Mouse (Mus musculus) yolk sac, embryonic 10.5 days (tissue): ENCODE measurements around the gene Zfp11.
"Not testable (repeated sequence)": the region's sequence is repeated elsewhere in the genome, so short reads cannot be mapped to it uniquely, and the experiment has no call there.

Experiments used
- DNase-seq: peaks from one replicate; pipeline ENCODE4 v3.0.0-alpha.2; 2017; ENCODE audit warnings: low spot score

Gene Zfp11

DNA sequence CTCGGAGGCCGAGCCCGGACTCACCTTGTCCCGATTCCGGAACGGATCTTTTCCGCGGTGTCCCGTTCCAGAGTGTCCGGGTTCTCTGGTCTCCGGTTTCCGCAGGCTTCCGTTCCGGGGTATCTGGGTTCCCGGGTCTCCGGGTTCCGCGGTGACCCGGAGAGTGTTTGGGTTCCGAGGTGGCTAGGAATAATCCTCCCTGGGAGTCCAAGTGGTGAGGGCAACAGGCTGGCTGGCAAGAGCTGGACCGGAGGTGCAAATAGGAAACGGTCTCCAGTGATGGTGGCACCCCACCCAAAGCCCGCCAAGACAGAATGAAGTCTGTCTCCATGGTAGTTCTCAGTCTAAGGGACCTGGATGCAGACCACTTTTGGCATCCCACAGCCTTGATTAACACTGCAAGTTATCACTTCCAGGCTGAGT, at the start of gene Zfp11:
Gene Zfp11, minus strand, starts transcription at position 64 of the 423 bp plus-strand sequence.
- peak; percentile 73 for DNase-seq

DNA sequence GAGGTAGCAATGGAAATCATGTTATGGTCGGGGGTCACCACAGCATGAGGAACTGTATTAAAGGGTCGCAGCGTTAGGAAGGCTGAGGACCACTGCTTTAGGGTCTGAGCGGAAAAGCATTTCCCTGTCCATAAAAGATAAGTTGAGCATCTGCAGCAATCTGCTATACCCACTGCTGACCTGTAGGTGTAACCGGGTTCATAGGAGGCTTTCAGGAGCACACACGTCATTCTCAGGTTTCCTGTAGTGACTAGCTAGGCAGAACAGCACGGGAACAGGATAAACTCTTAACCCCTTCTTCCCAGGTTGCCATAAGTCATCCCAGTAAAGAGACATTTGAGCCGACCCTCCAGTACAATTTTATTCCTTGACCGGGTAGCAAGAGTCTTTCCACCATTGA, 47.1 kb upstream of the Zfp11 start:
- DNase-seq = no peak

DNA sequence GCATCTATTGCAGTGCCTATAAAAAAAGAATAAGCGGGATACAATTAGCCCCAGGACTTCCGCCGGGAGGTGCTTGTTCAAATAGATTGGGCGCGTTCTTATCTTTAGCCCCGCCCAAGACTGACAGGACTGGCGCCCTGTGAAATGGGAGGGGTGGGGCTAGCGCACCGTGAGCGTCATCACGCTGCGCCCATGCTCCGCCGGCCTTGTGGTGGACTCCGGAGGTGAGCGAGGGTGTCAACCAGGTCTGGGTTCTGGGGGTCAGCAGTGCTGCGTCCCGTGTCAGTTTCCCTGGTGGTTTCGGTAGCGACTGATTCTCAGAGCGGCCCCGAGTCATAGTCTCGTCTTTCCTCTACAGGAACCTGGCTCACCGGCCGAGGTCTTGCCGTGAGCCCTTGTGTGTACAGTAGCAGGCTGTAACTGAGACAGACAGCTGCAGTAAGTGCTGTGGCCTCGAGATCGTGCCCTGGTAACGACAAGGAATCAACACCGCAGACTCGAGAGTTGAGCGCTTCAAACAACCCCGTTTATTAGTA, 45.5 kb upstream of the Zfp11 start, which contains the start of gene Mrps17:
Gene Mrps17, plus strand, starts transcription at position 172 of the 536 bp plus-strand sequence.
- DNase-seq = peak; percentile 94

DNA sequence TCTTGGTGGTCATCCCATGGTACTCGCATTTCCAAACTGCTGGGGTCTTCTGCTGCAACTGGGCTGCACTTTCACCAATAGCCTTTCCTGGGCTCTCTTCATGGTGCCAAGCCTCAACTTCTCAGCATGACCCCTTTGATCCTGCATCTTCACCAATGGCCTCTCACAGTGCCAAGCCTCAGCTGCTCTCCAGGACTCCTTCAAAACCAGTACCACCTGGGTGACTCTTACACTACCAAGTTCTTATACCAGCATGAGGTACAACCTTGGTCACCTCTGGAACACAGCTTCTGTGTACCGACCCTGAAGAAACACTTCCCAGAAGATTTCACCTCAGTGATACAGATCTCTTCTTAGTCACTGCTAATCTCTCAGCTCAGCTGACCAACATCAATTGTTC, 38.5 kb upstream of the Zfp11 start, which contains the start of gene Sept14:
Gene Sept14, minus strand, starts transcription at position 101 of the 400 bp plus-strand sequence.
- no peak for DNase-seq

DNA sequence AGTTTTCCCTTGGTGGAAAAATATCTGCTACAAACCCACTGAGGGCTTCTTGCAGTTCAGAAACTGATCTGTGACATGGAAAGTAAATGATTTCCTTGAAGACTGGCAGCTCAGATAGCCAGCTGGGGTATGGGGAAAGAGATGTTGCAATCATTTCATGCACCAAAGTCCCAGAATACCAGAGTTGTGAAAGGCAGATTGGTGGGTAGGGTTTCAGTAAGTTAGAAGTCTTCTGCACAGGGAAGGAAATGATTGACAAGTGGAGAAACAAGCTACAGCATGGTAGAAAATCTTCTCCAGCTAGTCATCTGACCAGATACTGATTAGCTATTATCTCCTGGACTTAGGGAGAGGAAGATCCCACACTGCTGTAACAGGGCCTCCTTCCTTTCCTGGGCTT, 33.5 kb upstream of the Zfp11 start:
- peak; percentile 73 for DNase-seq

DNA sequence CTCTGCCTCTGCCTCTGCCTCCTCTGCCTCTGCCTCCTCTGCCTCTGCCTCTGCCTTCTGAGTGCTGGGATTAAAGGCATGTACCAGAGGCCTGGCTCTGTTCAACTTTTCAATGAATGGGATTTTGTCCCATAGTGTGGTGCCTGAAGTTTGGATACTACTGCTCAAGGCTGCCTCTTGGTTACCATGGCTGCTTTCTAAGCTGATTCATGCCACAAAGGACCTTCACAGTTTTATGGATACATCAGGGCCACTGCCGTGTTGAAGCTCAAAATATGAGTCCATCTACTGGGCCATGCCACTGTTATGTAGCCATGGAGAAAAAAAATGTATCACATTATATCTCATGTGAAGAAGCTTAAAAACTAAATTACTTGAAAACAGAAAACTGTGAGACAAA, 31.8 kb upstream of the Zfp11 start:
- no peak for DNase-seq

DNA sequence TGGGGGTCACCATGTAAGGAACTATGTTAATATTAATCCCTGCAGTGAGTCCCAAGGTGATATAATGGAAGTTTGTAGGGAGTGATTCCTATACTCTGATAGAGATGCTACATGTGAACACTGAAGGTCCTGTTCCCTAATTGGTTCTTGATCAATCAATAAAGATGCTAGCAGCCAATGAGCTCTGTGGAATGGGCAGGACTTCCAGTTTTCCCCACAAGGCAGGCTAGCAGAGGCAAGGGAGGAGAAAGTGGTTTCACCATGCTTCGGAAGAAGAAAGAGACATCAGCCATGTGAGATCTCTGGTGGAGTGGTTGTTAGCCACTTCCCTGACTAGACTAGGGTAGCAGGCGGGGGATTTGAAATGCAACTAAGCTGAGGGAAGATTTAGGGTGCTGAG, 30.6 kb upstream of the Zfp11 start:
- DNase-seq = no peak

DNA sequence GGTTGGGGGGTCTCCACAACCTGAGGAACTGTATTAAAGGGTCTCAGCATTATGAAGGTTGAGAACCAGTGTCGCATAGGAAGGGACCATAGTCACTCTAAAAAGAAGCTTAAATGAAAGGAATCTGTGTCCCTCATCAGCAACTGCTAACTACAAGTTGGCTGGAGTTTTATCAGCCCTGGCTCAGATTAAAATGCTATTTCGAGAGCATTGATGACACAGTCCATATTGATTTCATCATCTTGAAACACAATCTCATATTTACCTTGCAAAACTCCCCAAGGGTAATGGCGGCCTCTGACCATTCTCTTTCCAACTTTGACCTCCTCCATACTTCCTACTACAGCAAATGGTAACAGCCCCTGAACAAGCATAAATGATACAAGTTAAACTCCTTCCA, 20.6 kb upstream of the Zfp11 start:
- no peak for DNase-seq

DNA sequence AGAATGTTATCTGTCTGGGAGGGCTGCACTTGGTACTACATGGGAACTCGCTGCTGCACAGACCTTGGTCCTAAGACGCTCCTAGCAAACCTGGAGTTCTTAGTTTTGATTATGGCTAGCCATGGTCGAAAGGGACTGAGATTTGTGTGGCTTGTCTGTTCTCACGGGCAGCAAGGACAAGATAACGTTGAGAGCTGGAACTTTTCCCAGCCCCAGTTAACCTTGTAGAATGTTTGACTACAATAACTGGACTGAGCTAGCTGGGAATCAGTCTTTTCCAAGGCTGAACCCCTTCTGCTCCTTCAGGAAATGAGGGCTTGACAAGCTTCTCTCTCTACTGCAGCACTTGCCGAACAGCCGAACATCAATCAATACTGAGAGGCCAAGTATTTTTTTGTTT, 17.7 kb upstream of the Zfp11 start:
- DNase-seq = no peak

DNA sequence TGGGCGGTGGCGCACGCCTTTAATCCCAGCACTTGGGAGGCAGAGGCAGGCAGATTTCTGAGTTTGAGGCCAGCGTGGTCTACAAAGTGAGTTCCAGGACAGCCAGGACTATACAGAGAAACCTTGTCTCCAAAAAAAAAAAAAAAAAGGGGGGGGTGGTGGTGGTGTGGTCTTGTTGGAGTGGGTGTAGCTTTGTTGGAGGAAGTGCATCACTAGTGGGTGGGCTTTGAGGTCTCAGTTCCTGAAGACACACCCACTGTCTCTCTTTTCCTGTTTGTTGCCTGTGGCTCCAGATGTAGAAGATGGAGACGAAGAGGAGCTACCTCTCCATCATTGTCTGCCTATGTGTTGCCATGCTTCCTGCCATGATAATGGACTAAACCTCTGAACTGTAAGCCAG, 15.2 kb upstream of the Zfp11 start:
- not testable (repeated sequence) for DNase-seq

DNA sequence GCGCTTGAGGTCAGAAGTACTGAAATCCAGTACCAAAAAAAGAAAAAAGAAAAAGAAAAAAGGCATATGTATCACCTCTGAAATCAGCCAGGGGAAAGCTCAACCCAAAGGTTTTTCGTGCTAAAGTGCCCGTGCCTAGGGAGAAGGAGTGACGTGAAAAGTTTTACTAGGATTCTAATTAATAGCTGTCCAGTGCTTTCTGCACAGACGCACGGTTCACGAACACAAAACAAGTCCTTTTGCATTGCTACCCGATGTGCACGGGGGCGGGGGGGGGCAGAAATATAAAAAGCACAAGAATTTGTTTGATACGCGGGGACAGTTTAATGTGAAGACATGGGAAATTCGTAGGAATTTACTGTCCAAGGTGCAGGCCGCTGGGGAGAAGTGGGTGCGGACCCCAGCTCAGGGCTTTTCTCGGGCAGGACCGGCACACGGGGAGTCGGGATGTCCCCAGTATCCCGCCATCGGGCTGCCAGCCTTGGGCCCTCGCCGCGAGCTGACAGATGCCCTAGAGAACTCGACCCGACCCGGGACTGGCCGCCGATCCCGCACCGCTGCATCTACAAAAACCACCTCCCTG, 355 bp downstream of the Zfp11 start:
- DNase-seq = no peak

DNA sequence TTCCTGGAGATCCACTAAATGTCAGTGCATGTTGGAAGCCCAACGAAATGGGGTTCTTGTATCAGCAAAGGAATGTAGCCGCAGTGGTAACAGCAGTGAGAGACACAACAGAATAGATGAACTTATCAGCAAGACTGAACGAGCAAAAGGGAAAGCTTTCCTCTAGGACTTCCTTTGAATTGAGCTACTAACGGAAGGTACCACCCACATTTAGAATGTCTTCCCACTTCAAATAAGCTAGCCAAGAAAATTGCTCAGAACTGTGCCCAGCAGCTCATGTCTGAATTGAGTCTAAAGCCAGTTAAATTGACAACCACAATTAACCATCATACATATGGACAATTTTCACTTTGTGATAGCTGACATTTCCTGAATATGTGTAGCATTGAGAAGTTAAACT, 2.0 kb downstream of the Zfp11 start:
- no peak for DNase-seq

DNA sequence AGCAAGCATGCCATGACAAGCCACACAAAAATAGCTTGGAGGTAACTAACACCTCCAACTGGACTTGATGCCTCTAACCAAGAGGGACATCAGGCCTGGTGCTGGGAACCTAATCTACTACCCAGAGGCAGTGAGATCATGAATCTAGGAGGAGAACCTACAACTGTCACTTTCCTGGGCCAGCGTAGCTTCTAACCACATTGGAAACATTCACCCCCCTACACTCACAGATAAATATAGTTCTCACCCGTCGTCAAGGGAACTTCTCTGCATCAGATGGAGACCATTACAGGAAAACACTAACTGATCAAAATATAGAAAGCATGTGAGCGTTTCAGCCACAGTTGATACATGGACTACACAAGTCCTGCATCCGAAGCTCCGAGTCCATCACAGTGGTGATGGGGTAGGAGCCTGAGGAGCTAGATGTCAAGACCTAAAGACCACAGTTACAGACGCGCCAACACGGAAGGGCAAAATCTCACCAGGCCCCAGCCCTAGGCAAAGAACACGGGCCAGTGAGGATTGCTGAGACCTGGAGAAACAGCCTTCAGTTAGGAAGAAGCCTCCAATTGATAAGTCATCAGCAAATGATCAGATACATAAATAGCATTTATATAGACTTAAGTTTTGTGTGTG, 3.5 kb downstream of the Zfp11 start:
- no peak for DNase-seq

DNA sequence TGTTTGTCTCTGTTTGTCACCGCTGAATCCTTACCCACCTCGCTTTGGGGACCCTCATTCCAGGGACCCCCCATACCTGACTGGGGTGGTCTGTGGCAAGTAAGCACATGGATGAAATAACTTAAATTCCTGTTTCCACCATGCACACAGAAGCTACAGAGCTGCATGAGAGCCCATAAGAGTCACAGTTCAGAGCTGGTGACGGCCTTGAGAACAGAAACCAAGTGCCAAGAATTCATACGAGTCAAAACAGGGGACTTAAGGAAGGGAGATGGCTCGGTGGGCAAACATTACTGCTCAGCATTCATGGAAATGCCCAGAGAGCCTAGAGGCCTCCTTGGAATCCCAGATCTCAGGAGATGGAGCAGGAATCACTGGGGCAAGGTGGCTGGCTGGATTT, 5.8 kb downstream of the Zfp11 start:
- DNase-seq = no peak

DNA sequence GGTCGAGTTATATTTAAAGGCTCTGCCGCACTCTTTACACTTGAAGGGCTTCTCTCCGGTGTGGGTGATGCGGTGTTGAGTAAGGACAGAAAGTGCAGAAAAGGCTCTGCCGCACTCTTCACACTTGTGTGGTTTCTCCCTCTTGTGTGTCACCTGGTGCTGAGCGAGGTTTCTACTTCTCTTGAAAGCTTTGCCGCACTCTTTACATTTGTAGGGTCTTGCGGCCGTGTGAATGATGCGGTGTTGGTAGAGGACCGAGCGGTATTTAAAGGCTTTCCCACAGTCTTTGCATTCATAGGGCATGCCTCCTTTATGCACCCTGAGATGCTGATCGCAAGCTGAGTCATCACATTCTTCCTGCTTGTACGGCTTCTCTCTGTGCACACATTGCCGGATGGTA, 12.0 kb downstream of the Zfp11 start:
- no peak for DNase-seq

DNA sequence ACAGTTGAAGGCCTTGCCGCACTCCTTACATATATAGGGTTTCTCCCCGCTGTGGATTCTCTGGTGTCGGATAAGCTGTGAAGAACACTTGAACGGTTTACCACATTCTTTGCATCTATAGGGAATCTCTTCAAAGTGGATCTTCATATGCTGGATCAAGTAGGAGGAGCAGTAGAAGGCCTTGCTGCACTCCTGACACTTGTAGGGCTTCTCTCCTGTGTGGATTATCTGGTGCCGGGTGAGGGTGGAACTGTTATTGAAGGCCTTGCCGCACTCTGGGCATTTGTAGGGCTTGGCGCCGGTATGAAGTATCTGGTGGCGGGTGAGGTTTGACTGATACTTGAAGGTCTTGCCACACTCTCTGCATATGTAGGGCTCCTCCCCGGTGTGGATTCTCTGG, 12.9 kb downstream of the Zfp11 start:
- DNase-seq = no peak

DNA sequence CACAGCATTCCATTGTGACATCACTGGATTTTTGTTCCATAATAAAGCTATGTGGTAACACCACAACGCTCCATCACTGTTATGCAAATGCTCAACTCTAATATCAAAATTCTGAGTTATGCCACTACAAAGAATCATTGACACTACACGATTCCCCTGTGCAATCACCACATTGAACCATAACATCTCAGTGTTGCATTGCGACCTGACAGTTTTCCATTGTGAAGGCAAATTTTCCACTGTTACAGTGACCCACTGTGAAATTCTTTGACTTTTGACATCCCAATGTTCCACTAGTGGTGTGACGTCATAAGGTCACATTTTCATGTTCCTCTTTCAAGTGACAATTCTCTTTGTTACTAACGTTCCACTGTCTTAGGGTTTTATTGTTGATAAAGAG, 19.0 kb downstream of the Zfp11 start:
- DNase-seq = no peak

DNA sequence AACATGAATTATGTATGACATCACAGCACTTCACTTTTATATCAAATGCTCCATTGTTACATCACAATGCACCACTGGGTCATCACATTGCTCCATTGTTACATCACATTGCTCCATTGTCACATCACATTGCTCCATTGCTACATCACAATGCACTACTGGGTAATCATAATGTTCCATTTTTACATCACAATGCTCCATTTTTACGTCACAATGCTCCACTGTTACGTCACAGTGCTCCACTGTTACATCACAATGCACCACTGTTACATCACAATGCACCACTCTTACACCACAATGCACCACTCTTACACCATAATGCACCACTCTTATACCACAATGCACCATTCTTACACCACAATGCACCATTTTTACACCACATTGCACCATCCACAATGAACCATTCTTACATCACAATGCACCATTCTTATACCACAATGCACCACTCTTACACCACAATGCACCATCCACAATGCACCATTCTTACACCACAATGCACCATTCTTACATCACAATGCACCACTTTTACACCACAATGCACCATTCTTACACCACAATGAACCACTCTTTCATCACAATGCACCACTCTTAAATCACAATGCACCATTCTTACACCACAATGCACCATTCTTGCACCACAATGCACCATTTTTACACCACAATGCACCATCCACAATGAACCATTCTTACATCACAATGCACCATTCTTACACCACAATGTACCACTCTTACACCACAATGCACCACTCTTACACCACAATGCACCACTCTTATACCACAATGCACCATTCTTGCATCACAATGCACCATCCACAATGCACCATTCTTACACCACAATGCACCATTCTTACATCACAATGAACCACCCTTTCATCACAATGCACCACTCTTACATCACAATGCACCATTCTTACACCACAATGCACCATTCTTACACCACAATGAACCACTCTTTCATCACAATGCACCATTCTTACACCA, 37.3 kb downstream of the Zfp11 start:
- DNase-seq = not testable (repeated sequence)

DNA sequence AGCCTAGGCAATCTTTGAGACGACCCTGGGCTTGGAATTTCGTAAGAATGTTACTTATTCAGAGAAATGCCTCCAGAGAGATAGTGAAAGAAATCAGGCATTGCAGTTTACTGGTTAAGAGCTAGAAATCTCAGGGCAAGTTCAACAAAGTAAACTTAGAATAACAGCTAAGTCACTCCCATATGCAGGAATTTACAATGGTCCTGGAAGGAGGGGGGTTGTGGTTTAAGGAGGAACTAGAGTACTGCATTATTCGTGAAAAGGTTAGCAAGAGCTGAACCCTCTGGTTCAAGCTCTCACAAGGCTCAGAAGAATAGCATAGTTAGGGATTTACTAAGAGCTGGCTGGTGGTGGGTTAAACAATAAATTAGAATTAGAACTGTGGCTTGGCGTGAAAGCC, 43.3 kb downstream of the Zfp11 start:
- peak; percentile 18 for DNase-seq

DNA sequence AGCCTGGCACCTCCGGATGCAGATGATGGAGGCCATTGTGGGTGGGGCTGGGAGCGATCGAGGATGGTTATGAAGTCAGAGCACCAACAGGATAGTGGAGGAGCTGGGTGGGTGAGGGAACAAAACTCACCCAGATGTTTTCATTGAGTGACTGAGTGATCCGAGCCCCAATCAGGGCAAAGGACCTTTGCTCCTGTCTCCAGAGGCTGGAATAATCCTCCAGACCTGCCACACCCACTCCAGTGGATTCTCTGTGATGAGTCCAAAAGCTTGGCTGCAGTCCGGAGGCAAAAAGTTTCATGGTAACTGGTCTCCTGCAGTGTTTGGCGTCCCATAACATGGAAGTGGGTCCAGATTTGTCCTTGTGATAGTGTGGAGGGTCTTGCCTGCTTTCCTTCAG, 43.8 kb downstream of the Zfp11 start:
- peak; percentile 17 for DNase-seq

DNA sequence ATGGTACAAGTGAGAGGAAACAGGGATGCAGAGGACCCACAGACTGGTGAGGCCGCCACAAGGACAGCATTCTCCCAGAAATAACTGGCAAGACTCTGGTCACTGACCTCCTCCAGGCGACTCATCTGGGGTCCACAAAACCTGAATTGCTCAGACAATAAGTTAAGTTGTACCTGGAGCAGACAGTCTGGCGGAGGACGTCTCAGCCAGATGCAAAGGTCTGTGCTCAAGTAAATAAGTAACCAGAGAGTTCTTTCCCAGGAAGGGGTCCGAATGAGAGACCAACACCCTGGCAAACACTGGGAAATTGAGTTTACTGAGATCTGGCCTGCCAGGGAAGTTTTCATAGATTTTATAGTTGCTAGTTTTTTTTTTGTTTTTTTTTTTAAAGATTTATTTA, 48.5 kb downstream of the Zfp11 start:
- DNase-seq = peak; percentile 71

DNA sequence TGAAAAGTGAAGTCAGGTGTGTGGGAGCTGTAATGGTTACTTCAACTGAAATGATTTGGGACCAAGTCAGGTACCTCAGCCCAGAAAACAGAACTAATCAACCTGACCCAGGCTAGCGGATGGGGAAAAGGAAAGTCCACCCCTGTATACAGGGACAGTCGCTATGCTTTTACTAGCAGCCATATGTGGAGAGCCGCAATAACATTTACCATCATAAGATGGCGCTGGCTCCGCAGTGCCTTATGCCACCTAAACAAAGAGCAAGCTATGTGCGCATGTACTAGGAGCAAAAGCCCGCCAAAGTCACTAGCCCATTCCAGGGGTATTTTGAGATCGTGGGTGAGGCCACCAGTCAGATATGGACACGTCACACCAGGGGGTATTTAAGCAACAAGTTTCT, 49.3 kb downstream of the Zfp11 start:
- peak; percentile 14 for DNase-seq

DNA sequence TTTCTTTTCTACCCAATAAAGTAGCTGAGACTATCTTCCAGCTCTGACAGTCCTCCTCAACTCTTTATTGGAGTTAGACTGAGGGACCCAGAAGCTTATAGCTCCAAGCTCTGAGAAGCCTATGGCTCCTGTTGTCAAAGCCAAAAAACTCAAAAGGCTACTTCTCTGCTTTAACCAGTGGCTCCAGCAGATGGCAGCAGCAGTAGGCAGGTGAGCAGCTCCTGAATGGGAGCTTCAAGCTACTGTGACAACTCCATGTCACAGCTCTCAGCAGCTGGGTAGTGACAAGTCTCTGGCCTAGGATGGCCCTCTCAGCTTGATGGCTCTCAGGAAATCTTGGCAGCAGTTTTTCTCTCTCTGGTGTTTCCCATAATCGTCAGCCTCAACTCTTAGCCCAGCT, 58.8 kb downstream of the Zfp11 start:
- peak; percentile 65 for DNase-seq
